Mouse (Mus musculus) ES-E14 (cell line): Measurements from ENCODE around the gene Padi3. TPM values are rescaled to one million over a fixed set of nuclear protein-coding genes. Genes with fewer than 3 reads are reported as not detected.

ENCODE experiments used
- DNase-seq: peaks from one replicate; pipeline ENCODE4 v3.0.0-alpha.2; 2013; ENCODE audit warnings: low read depth, low spot score
- H3K27ac ChIP-seq: 2 replicates; pipeline ENCODE4 v1.5.1; 2012; ENCODE audit warnings: low read depth, mild to moderate bottlenecking, low read length, moderate library complexity, mixed read lengths; ENCODE audit not compliant: poor library complexity, insufficient read depth, severe bottlenecking
- H3K36me3 ChIP-seq: 2 replicates; pipeline ENCODE4 v1.6.1; 2012; ENCODE audit warnings: mild to moderate bottlenecking, low read length, moderate library complexity, mixed read lengths; ENCODE audit not compliant: control insufficient read depth, poor library complexity, insufficient read depth, severe bottlenecking
- H3K4me1 ChIP-seq, 2 experiments: fragments of 150-350 bp in 1 of 2; sonication (generic) in 1 of 2; 2 replicates each; pipeline ENCODE4 v1.6.1; 2012; ENCODE audit warnings: low read length in 2 of 2, mild to moderate bottlenecking in 1 of 2, mixed read lengths in 1 of 2; ENCODE audit not compliant: control insufficient read depth in 2 of 2, insufficient read depth in 2 of 2, poor library complexity in 1 of 2
- H3K4me3 ChIP-seq, 2 experiments: fragments of 150-350 bp in 1 of 2; sonication (generic) in 1 of 2; 2 replicates each; pipeline ENCODE4 v1.5.1; 2012; ENCODE audit warnings: low read length in 2 of 2, low read depth in 1 of 2, mild to moderate bottlenecking in 1 of 2, mixed read lengths in 1 of 2; ENCODE audit not compliant: insufficient read depth in 1 of 2, poor library complexity in 1 of 2, severe bottlenecking in 1 of 2
- H3K9ac ChIP-seq: 2 replicates; pipeline ENCODE4 v1.6.1; 2012; ENCODE audit warnings: low read depth, mild to moderate bottlenecking, low read length, mixed read lengths; ENCODE audit not compliant: poor library complexity, insufficient read depth, severe bottlenecking
- H3K9me3 ChIP-seq: fragments of 150-350 bp; sonication (generic); 2 replicates; pipeline ENCODE4 v1.6.1; 2012; ENCODE audit warnings: low read depth, mild to moderate bottlenecking, low read length; ENCODE audit not compliant: control insufficient read depth, insufficient read depth
- CHD2 ChIP-seq: IDR thresholded peaks from 2 replicates; pipeline ENCODE4 v1.6.1; 2014; ENCODE audit warnings: mild to moderate bottlenecking, low read depth, low read length, inconsistent platforms
- HCFC1 ChIP-seq: IDR thresholded peaks from 2 replicates; pipeline ENCODE4 v1.6.1; 2012; ENCODE audit warnings: low read length, inconsistent platforms, borderline replicate concordance; ENCODE audit not compliant: insufficient read depth
- MAFK ChIP-seq: IDR thresholded peaks from 2 replicates; pipeline ENCODE4 v1.6.1; 2014; ENCODE audit warnings: mild to moderate bottlenecking, low read depth, low read length, inconsistent platforms; ENCODE audit not compliant: insufficient read depth
- ZC3H11A ChIP-seq: IDR thresholded peaks from 2 replicates; pipeline ENCODE4 v1.6.1; 2012; ENCODE audit warnings: low read depth, mild to moderate bottlenecking, inconsistent platforms, low read length, borderline replicate concordance
- ZNF384 ChIP-seq: IDR thresholded peaks from 2 replicates; pipeline ENCODE4 v1.6.1; 2012; ENCODE audit warnings: low read depth, low read length, inconsistent platforms
- in situ Hi-C, 2 experiments: fragments of 600-800 bp; cut with MboI; formaldehyde crosslinking; loops; one replicate each; pipeline ENCODE4 v1.15.1; 2025; ENCODE audit warnings: low sequenced_read_pairs in 2 of 2, inconsistent platforms in 1 of 2; ENCODE audit not compliant: unreplicated experiment in 2 of 2
- total RNA-seq: library from RNA; depleted of rRNA; stranded (reverse); fragments of 300-350 nt; gene quantifications from 2 replicates; pipeline ENCODE4 v1.2.3, GENCODE M21; 2012

Padi3 gene
- total RNA-seq, 1 experiment = 1.2 TPM

- no peak overlapping the region for H3K4me3 ChIP-seq
- TF ChIP-seq HCFC1 (no peak), ZC3H11A (no peak), MAFK (no peak)
- no peak for DNase-seq
- in situ Hi-C loops = no loop called here
- no peak overlapping the region for H3K27ac ChIP-seq
- no peak overlapping the region for H3K9ac ChIP-seq
- H3K4me1 ChIP-seq = peaks cover 0 to 23% of the 10 kb centered on the region in 2 experiments; a peak in 1 of 4 replicates
- H3K9me3 ChIP-seq = no peaks in the 10 kb centered on the region
- H3K36me3 ChIP-seq = no peaks in the 10 kb centered on the region
Observed at GRCm38 (mm10) chr4:140771091-140771490, 39.4 kb downstream of the Padi3 start.

GRCm38 (mm10) chr4:140770433-140770832 is 40.0 kb downstream of the Padi3 start:
- no peak for DNase-seq
- Histone ChIP-seq H3K9me3 (no peaks in the 10 kb centered on the region), H3K4me1 (peaks cover 0 to 23% of the 10 kb centered on the region in 2 experiments; a peak in 1 of 4 replicates), H3K9ac (no peak overlapping the region), H3K4me3 (no peak overlapping the region), H3K27ac (no peak overlapping the region), H3K36me3 (no peaks in the 10 kb centered on the region)
- TF ChIP-seq HCFC1 (no peak), MAFK (0 out of 2 replicates have a peak, but pooled peaks have one; percentile 8)
- in situ Hi-C loops = no loop called here

- in situ Hi-C loops = no loop called here
- Histone ChIP-seq H3K36me3 (no peaks in the 10 kb centered on the region), H3K27ac (no peak overlapping the region), H3K4me1 (peaks cover 0 to 20% of the 10 kb centered on the region in 2 experiments; a peak in 1 of 4 replicates), H3K4me3 (0 out of 4 replicates have a peak overlapping the region, but pooled peaks of 1 of the 2 experiments have one; percentile 33), H3K9me3 (no peaks in the 10 kb centered on the region), H3K9ac (no peak overlapping the region)
- DNase-seq = no peak
- no peak for TF ChIP-seq MAFK
- TF ChIP-seq ZNF384 = no peak
- no peak for TF ChIP-seq ZC3H11A
- TF ChIP-seq HCFC1 = no peak
- no peak for TF ChIP-seq CHD2
Observed at GRCm38 (mm10) chr4:140768973-140769372, 41.5 kb downstream of the Padi3 start.

- no peak for TF ChIP-seq MAFK
- TF ChIP-seq ZNF384 = no peak
- no peak for TF ChIP-seq CHD2
- TF ChIP-seq ZC3H11A = no peak
- TF ChIP-seq HCFC1 = no peak
- no peak overlapping the region for H3K27ac ChIP-seq
- H3K9ac ChIP-seq = no peak overlapping the region
- in situ Hi-C loops = no loop called here
- H3K4me1 ChIP-seq = peaks cover 0 to 10% of the 10 kb centered on the region in 2 experiments; a peak in 1 of 4 replicates
- H3K9me3 ChIP-seq = no peaks in the 10 kb centered on the region
- no peaks in the 10 kb centered on the region for H3K36me3 ChIP-seq
- H3K4me3 ChIP-seq = no peak overlapping the region
- DNase-seq = no peak
Observed at GRCm38 (mm10) chr4:140765936-140766335, 44.5 kb downstream of the Padi3 start.

GRCm38 (mm10) chr4:140763158-140763557 is 47.3 kb downstream of the Padi3 start:
- TF ChIP-seq MAFK = no peak
- no peak for TF ChIP-seq HCFC1
- TF ChIP-seq CHD2 = no peak
- no peak for TF ChIP-seq ZNF384
- TF ChIP-seq ZC3H11A = 0 out of 2 replicates have a peak, but pooled peaks have one; percentile 26
- in situ Hi-C loops = no loop called here
- DNase-seq = peak; percentile 78
- Histone ChIP-seq H3K27ac (no peak overlapping the region), H3K4me1 (no peaks in the 10 kb centered on the region), H3K36me3 (no peaks in the 10 kb centered on the region), H3K9ac (no peak overlapping the region), H3K9me3 (no peaks in the 10 kb centered on the region), H3K4me3 (no peak overlapping the region)
